Mouse (Mus musculus): ENCODE results near the gene Aatf. TPM values are rescaled to one million over a fixed set of nuclear protein-coding genes. Genes with fewer than 3 reads are reported as not detected.

Gene Aatf
- 14.0 and 14.1 TPM in 2 replicates for polyA plus RNA-seq (2012; rRNA removed)

DNA sequence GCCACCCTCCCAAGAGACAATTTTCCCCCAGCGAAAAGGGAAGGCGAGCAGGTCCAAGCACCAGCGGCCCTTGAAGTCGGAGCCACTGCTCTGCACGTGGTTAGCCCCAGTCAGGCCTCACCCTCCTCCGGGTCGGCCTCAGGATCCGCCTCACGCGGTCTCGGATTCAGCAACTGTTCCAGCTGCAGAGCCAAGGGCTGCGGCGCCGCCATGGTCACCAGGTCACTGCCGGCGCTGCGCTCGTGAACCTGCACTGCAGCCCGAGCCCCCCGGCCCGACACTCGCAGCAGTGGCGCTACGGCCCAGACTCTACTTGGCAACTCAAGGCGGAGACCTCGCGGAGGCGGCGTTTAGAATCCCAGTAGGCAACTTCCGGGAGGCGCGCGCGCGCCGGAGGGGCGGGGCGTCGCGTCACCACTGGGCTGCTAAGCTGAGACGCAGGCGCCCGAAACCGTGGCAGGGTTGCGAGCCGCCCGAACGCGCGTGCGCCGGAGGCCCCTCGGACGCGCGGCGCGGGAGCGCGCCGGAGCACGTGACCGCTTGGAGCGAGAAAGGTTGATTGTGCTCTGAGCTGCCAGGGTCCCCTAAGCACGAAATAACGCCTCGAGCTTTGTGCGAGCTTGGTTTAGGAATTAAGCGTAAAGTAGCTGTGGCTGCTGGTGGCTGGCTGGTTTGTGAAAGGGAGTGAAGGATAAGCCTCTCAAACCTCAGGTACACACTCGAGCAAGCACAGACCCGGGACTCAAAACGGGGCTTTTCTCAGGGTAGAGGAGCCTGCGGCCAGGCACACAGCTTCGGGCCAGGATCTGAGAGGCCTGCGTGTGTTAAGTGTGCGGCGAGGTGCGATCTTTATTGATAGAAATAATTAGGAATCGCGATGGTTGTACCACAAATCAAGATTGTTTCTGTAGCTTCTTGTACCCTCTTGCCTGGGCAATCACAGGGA is at the start of gene Aatf:
TSS of gene Aatf (minus strand) at position 352 of the 946 bp plus-strand sequence.
- peak; percentile 97 for TF ChIP-seq POLR2A (IDR thresholded peaks at IDR 0.05; ENCODE audit: borderline replicate concordance, insufficient read depth, low read length)
- no peak for TF ChIP-seq CTCF (IDR thresholded peaks at IDR 0.05; ENCODE audit: borderline replicate concordance, insufficient read depth, low read depth, low read length)
- H3K4me3 ChIP-seq (replicated peaks; ENCODE audit: insufficient read depth, low read depth, low read length) = peak within 1 kb of the TSS; percentile 82
- H3K4me1 ChIP-seq (ENCODE audit: control insufficient read depth, insufficient read depth, low read length) = no peaks in the 10 kb centered on the region; the same call in 1 of the 2 replicates
- no peaks in the 10 kb centered on the region for H3K27me3 ChIP-seq (ENCODE audit: control insufficient read depth, insufficient read depth, low read length)
- WGBS = under 1% methylated on average over 80 of the region's 80 CpGs
- peak; percentile 97 for DNase-seq
- H3K27ac ChIP-seq (ENCODE audit: insufficient read depth, low read length) = peak within 1 kb of the TSS; percentile 53

GRCm38 (mm10) chr11:84562758-84563347 is 49.5 kb upstream of the Aatf start:
- WGBS = 61% methylated on average over 9 of the region's 9 CpGs
- no peak overlapping the region for H3K27ac ChIP-seq (ENCODE audit: insufficient read depth, low read length)

DNA sequence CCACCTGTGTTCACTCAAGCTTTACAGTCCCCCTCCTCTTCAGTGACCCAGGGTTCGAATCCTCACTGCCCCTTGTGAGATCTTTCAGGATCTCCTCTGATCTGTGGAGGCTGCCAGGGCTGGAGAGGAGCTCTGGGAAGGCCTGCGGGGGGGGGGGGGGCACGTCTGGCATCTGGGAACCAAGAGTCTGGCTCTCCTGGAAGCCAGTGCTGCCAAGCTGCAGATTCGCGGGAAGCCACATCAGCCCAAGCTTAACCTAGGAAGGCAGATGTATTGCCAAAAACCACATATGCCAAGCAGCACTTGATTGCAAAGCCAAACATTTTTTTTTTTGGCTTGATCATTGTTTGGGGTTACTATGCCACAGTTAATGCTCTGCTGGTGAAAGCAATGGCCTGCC is 48.2 kb upstream of the Aatf start:
- TF ChIP-seq POLR2A (IDR thresholded peaks at IDR 0.05; ENCODE audit: borderline replicate concordance, insufficient read depth, low read length) (no peak), CTCF (IDR thresholded peaks at IDR 0.05; ENCODE audit: borderline replicate concordance, insufficient read depth, low read depth, low read length) (no peak)
- H3K27me3 ChIP-seq (ENCODE audit: control insufficient read depth, insufficient read depth, low read length) = no peaks in the 10 kb centered on the region
- peaks cover 8% of the 10 kb centered on the region for H3K4me1 ChIP-seq (ENCODE audit: control insufficient read depth, insufficient read depth, low read length)
- WGBS = 55% methylated on average over 5 of the region's 5 CpGs
- no peak for DNase-seq
- H3K27ac ChIP-seq (ENCODE audit: insufficient read depth, low read length) = no peak overlapping the region
- H3K4me3 ChIP-seq (replicated peaks; ENCODE audit: insufficient read depth, low read depth, low read length) = no peak overlapping the region

More at GRCm38 (mm10) chr11:84562758-84563347, 49.5 kb upstream of the Aatf start:
- peaks cover 14% of the 10 kb centered on the region for H3K4me1 ChIP-seq (ENCODE audit: control insufficient read depth, insufficient read depth, low read length)
- DNase-seq = no peak
- H3K4me3 ChIP-seq (replicated peaks; ENCODE audit: insufficient read depth, low read depth, low read length) = no peak overlapping the region
- no peak for TF ChIP-seq CTCF (IDR thresholded peaks at IDR 0.05; ENCODE audit: borderline replicate concordance, insufficient read depth, low read depth, low read length)
- no peaks in the 10 kb centered on the region for H3K27me3 ChIP-seq (ENCODE audit: control insufficient read depth, insufficient read depth, low read length)

GRCm38 (mm10) chr11:84553821-84554450 is 40.6 kb upstream of the Aatf start:
- Histone ChIP-seq H3K4me1 (ENCODE audit: control insufficient read depth, insufficient read depth, low read length) (peaks cover 12% of the 10 kb centered on the region; the same call in 1 of the 2 replicates), H3K27ac (ENCODE audit: insufficient read depth, low read length) (no peak overlapping the region), H3K4me3 (replicated peaks; ENCODE audit: insufficient read depth, low read depth, low read length) (no peak overlapping the region), H3K27me3 (ENCODE audit: control insufficient read depth, insufficient read depth, low read length) (no peaks in the 10 kb centered on the region)
- 15% methylated on average over 14 of the region's 14 CpGs for WGBS
- DNase-seq = peak; percentile 74 to 80
- TF ChIP-seq CTCF (IDR thresholded peaks at IDR 0.05; ENCODE audit: borderline replicate concordance, insufficient read depth, low read depth, low read length) = no peak
- no peak for TF ChIP-seq POLR2A (IDR thresholded peaks at IDR 0.05; ENCODE audit: borderline replicate concordance, insufficient read depth, low read length)

DNA sequence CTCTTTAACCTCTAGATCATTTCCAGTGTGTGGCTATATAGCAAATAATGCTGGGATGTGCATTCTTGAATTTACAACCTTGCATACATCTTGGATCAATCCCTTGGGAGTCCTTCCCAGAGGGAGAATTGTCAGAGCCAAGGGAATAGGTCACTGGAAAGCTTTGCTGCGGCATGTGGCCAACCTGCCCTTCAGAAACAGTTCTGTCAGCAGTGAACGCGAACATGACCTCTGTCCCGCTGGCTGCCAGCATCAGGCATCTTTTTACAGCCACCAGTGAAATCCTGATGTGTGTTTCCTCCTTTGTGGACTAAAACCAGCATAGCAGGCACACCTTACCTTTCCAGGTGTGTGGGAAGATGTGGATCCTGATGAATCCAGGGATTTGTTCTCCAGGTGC is 38.0 kb upstream of the Aatf start:
- TF ChIP-seq CTCF (IDR thresholded peaks at IDR 0.05; ENCODE audit: borderline replicate concordance, insufficient read depth, low read depth, low read length) = no peak
- no peak for TF ChIP-seq POLR2A (IDR thresholded peaks at IDR 0.05; ENCODE audit: borderline replicate concordance, insufficient read depth, low read length)
- H3K4me1 ChIP-seq (ENCODE audit: control insufficient read depth, insufficient read depth, low read length) = peaks cover 12% of the 10 kb centered on the region; the same call in 1 of the 2 replicates
- no peak for DNase-seq
- 76% methylated on average over 4 of the region's 4 CpGs for WGBS
- no peak overlapping the region for H3K27ac ChIP-seq (ENCODE audit: insufficient read depth, low read length)
- H3K27me3 ChIP-seq (ENCODE audit: control insufficient read depth, insufficient read depth, low read length) = no peaks in the 10 kb centered on the region
- no peak overlapping the region for H3K4me3 ChIP-seq (replicated peaks; ENCODE audit: insufficient read depth, low read depth, low read length)

DNA sequence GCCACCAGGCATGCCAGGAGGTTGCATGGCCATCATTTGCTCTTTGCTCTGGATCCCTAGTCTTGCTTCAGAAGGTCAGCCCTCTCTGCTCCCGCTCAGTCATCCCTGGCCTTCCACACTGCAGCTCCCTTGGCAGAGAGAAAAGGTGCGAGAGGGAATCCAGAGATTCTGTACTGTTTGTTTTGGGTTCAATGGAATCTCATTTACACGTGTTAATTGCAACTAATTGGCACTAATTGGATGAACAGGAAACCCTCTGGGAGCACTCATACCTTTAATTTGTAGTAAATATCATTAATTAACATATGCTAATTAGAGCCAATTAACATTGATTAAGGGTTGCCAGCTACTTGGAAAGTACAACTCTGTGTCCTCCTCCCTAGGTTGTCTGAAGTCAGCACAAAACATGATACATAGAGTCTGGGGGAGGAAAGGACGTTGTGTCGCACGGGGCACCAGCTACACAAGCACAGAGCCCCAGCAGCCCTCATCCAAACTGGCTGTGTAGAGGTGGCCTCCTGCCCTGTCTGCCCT is 36.0 kb upstream of the Aatf start:
- Histone ChIP-seq H3K27me3 (ENCODE audit: control insufficient read depth, insufficient read depth, low read length) (no peaks in the 10 kb centered on the region), H3K27ac (ENCODE audit: insufficient read depth, low read length) (no peak overlapping the region), H3K4me3 (replicated peaks; ENCODE audit: insufficient read depth, low read depth, low read length) (no peak overlapping the region), H3K4me1 (ENCODE audit: control insufficient read depth, insufficient read depth, low read length) (peaks cover 7% of the 10 kb centered on the region; the same call in 1 of the 2 replicates)
- TF ChIP-seq CTCF (IDR thresholded peaks at IDR 0.05; ENCODE audit: borderline replicate concordance, insufficient read depth, low read depth, low read length) = no peak
- TF ChIP-seq POLR2A (IDR thresholded peaks at IDR 0.05; ENCODE audit: borderline replicate concordance, insufficient read depth, low read length) = no peak
- WGBS = 81% methylated on average over 6 of the region's 6 CpGs
- DNase-seq = no peak

GRCm38 (mm10) chr11:84548293-84548692 is 35.0 kb upstream of the Aatf start:
- Histone ChIP-seq H3K4me3 (replicated peaks; ENCODE audit: insufficient read depth, low read depth, low read length) (no peak overlapping the region), H3K27ac (ENCODE audit: insufficient read depth, low read length) (no peak overlapping the region), H3K4me1 (ENCODE audit: control insufficient read depth, insufficient read depth, low read length) (no peaks in the 10 kb centered on the region), H3K27me3 (ENCODE audit: control insufficient read depth, insufficient read depth, low read length) (no peaks in the 10 kb centered on the region)
- no peak for TF ChIP-seq CTCF (IDR thresholded peaks at IDR 0.05; ENCODE audit: borderline replicate concordance, insufficient read depth, low read depth, low read length)
- DNase-seq = no peak
- WGBS = 64% methylated on average over 2 of the region's 2 CpGs

Measured in cerebellum, adult 2 months (tissue).